Mouse (Mus musculus) CH12.LX (cell line): ENCODE measurements around the gene Npat. TPM values are rescaled to one million over a fixed set of nuclear protein-coding genes. Genes with fewer than 3 reads are reported as not detected.
A peak's percentile ranks its signal among the peaks of the same experiment; 100 is the strongest.

Source experiments
- DNase-seq: peaks from one replicate; pipeline ENCODE4 v3.0.0-alpha.2; 2013; ENCODE audit errors: extremely low read depth
- H3K27ac ChIP-seq: 2 replicates; pipeline ENCODE4 v1.5.1; 2012; ENCODE audit warnings: low read depth, mild to moderate bottlenecking, control low read depth, moderate library complexity; ENCODE audit not compliant: insufficient read depth
- H3K27me3 ChIP-seq: replicated peaks from 2 replicates; pipeline ENCODE3; 2012; ENCODE audit warnings: inconsistent platforms
- H3K36me3 ChIP-seq, 2 experiments: replicated peaks in 1 of 2; 2 replicates each; pipeline versions ENCODE3 to v1.6.1; 2012; ENCODE audit warnings: inconsistent platforms in 1 of 2, low read length in 1 of 2, mild to moderate bottlenecking in 1 of 2, mixed read lengths in 1 of 2, moderate library complexity in 1 of 2; ENCODE audit not compliant: control insufficient read depth in 1 of 2, insufficient read depth in 1 of 2
- H3K4me1 ChIP-seq, 2 experiments: 2 replicates each; pipeline ENCODE4 v1.6.1; 2012; ENCODE audit warnings: inconsistent platforms in 1 of 2, moderate library complexity in 1 of 2; ENCODE audit not compliant: insufficient read depth in 2 of 2, control insufficient read depth in 1 of 2
- H3K4me2 ChIP-seq: 2 replicates; pipeline ENCODE4 v1.6.1; 2012; ENCODE audit warnings: low read depth, mild to moderate bottlenecking, control low read depth; ENCODE audit not compliant: poor library complexity, insufficient read depth, severe bottlenecking
- H3K4me3 ChIP-seq, 3 experiments: fragments of 150-350 bp in 1 of 3; sonication (generic) in 1 of 3; replicated peaks in 1 of 3; 2 replicates each; pipeline versions ENCODE3 to v1.5.1; 2011 to 2012; ENCODE audit warnings: low read depth in 2 of 3, low read length in 2 of 3, mild to moderate bottlenecking in 2 of 3, moderate library complexity in 2 of 3, control low read depth in 1 of 3, improper control_type of control experiment in 1 of 3, inconsistent platforms in 1 of 3, mixed read lengths in 1 of 3; ENCODE audit not compliant: poor library complexity in 1 of 3
- H3K79me2 ChIP-seq: replicated peaks from 2 replicates; pipeline ENCODE4 v1.6.1; 2012; ENCODE audit warnings: mild to moderate bottlenecking, moderate library complexity; ENCODE audit not compliant: control insufficient read depth, poor library complexity, insufficient read depth, severe bottlenecking; ENCODE audit errors: extremely low read depth
- H3K9ac ChIP-seq: 2 replicates; pipeline ENCODE4 v1.6.1; 2012; ENCODE audit warnings: low read depth, mild to moderate bottlenecking, control low read depth, moderate library complexity; ENCODE audit not compliant: insufficient read depth
- H3K9me3 ChIP-seq: replicated peaks from 2 replicates; pipeline ENCODE3; 2012; ENCODE audit warnings: low read length, inconsistent platforms, mixed read lengths
- BHLHE40 ChIP-seq: IDR thresholded peaks from 2 replicates; pipeline ENCODE4 v1.6.1; 2011; ENCODE audit warnings: mild to moderate bottlenecking, low read depth, low read length, improper control_type of control experiment
- CHD1 ChIP-seq: IDR thresholded peaks from 2 replicates; pipeline ENCODE4 v1.6.1; 2012; ENCODE audit warnings: low read depth, low read length, improper control_type of control experiment, inconsistent platforms
- CHD2 ChIP-seq: IDR thresholded peaks from 2 replicates; pipeline ENCODE4 v1.6.1; 2011; ENCODE audit warnings: low read length, improper control_type of control experiment
- CTCF ChIP-seq, 2 experiments: IDR thresholded peaks in 1 of 2; conservative IDR thresholded peaks in 1 of 2; 2 replicates each; pipeline ENCODE4 v1.5.1; 2011 to 2012; ENCODE audit warnings: low read depth in 2 of 2, low read length in 2 of 2, improper control_type of control experiment in 1 of 2, inconsistent platforms in 1 of 2, mild to moderate bottlenecking in 1 of 2, moderate library complexity in 1 of 2
- ELF1 ChIP-seq: IDR thresholded peaks from 2 replicates; pipeline ENCODE4 v1.6.1; 2014; ENCODE audit warnings: low read depth, mild to moderate bottlenecking, inconsistent platforms, low read length, improper control_type of control experiment
- EP300 ChIP-seq: IDR thresholded peaks from 2 replicates; pipeline ENCODE4 v1.6.1; 2011; ENCODE audit warnings: low read length, improper control_type of control experiment
- ETS1 ChIP-seq: conservative IDR thresholded peaks from 2 replicates; pipeline ENCODE4 v1.6.1; 2012; ENCODE audit warnings: low read depth, mild to moderate bottlenecking, inconsistent platforms, low read length, improper control_type of control experiment, moderate library complexity
- GABPA ChIP-seq: IDR thresholded peaks from 2 replicates; pipeline ENCODE4 v1.6.1; 2012; ENCODE audit warnings: low read depth, low read length, improper control_type of control experiment, inconsistent platforms; ENCODE audit not compliant: insufficient replicate concordance
- IRF4 ChIP-seq: IDR thresholded peaks from 2 replicates; pipeline ENCODE4 v1.6.1; 2014; ENCODE audit warnings: low read depth, mild to moderate bottlenecking, inconsistent platforms, low read length, improper control_type of control experiment
- JUN ChIP-seq: IDR thresholded peaks from 2 replicates; pipeline ENCODE4 v1.6.1; 2011; ENCODE audit warnings: low read depth, mild to moderate bottlenecking, low read length, improper control_type of control experiment, moderate library complexity; ENCODE audit not compliant: insufficient read depth
- JUND ChIP-seq: conservative IDR thresholded peaks from 2 replicates; pipeline ENCODE4 v1.6.1; 2011; ENCODE audit warnings: low read depth, low read length, improper control_type of control experiment
- KAT2A ChIP-seq: IDR thresholded peaks from 2 replicates; pipeline ENCODE4 v1.6.1; 2012; ENCODE audit warnings: low read length, improper control_type of control experiment, inconsistent platforms; ENCODE audit not compliant: insufficient replicate concordance
- MAX ChIP-seq: IDR thresholded peaks from 2 replicates; pipeline ENCODE4 v1.6.1; 2011; ENCODE audit warnings: low read length, improper control_type of control experiment
- MAZ ChIP-seq: IDR thresholded peaks from 2 replicates; pipeline ENCODE4 v1.6.1; 2012; ENCODE audit warnings: low read depth, mild to moderate bottlenecking, inconsistent platforms, low read length, improper control_type of control experiment, moderate library complexity
- MEF2A ChIP-seq: IDR thresholded peaks from 2 replicates; pipeline ENCODE4 v1.6.1; 2014; ENCODE audit warnings: low read depth, mild to moderate bottlenecking, inconsistent platforms, low read length, improper control_type of control experiment, borderline replicate concordance
- MXI1 ChIP-seq: IDR thresholded peaks from 2 replicates; pipeline ENCODE4 v1.6.1; 2011; ENCODE audit warnings: mild to moderate bottlenecking, low read depth, low read length, improper control_type of control experiment
- MYC ChIP-seq: IDR thresholded peaks from 2 replicates; pipeline ENCODE4 v1.6.1; 2011; ENCODE audit warnings: low read depth, mild to moderate bottlenecking, improper control_type of control experiment, low read length
- NELFE ChIP-seq: IDR thresholded peaks from 2 replicates; pipeline ENCODE4 v1.6.1; 2011; ENCODE audit warnings: low read depth, low read length, improper control_type of control experiment
- NRF1 ChIP-seq: IDR thresholded peaks from 2 replicates; pipeline ENCODE4 v1.6.1; 2014; ENCODE audit warnings: low read depth, mild to moderate bottlenecking, inconsistent platforms, low read length, improper control_type of control experiment, moderate library complexity
- POLR2A ChIP-seq: IDR thresholded peaks from 2 replicates; pipeline ENCODE4 v1.6.1; 2011; ENCODE audit warnings: low read depth, mild to moderate bottlenecking, improper control_type of control experiment, low read length
- POLR2AphosphoS2 ChIP-seq: IDR thresholded peaks from 2 replicates; pipeline ENCODE4 v1.6.1; 2011; ENCODE audit warnings: low read depth, low read length, improper control_type of control experiment
- RAD21 ChIP-seq: IDR thresholded peaks from 2 replicates; pipeline ENCODE4 v1.6.1; 2011; ENCODE audit warnings: low read depth, mild to moderate bottlenecking, low read length, improper control_type of control experiment, moderate library complexity
- RCOR1 ChIP-seq: conservative IDR thresholded peaks from 2 replicates; pipeline ENCODE4 v1.6.1; 2012; ENCODE audit warnings: low read depth, mild to moderate bottlenecking, inconsistent platforms, low read length, improper control_type of control experiment
- SMC3 ChIP-seq: IDR thresholded peaks from 2 replicates; pipeline ENCODE4 v1.6.1; 2011; ENCODE audit warnings: low read depth, low read length, improper control_type of control experiment
- TBP ChIP-seq: conservative IDR thresholded peaks from 2 replicates; pipeline ENCODE4 v1.6.1; 2011; ENCODE audit warnings: low read depth, low read length, improper control_type of control experiment
- TCF12 ChIP-seq: IDR thresholded peaks from 2 replicates; pipeline ENCODE4 v1.6.1; 2014; ENCODE audit warnings: low read depth, mild to moderate bottlenecking, inconsistent platforms, low read length, improper control_type of control experiment
- UBTF ChIP-seq: IDR thresholded peaks from 2 replicates; pipeline ENCODE4 v1.6.1; 2012; ENCODE audit warnings: low read depth, mild to moderate bottlenecking, inconsistent platforms, low read length, improper control_type of control experiment, moderate library complexity
- USF1 ChIP-seq: IDR thresholded peaks from 2 replicates; pipeline ENCODE4 v1.6.1; 2014; ENCODE audit warnings: low read depth, mild to moderate bottlenecking, inconsistent platforms, low read length, improper control_type of control experiment
- ZC3H11A ChIP-seq: IDR thresholded peaks from 2 replicates; pipeline ENCODE4 v1.6.1; 2012; ENCODE audit warnings: low read depth, mild to moderate bottlenecking, inconsistent platforms, low read length, improper control_type of control experiment
- ZKSCAN1 ChIP-seq: IDR thresholded peaks from 2 replicates; pipeline ENCODE4 v1.6.1; 2012; ENCODE audit warnings: low read depth, inconsistent platforms, low read length, improper control_type of control experiment, borderline replicate concordance
- ZMIZ1 ChIP-seq: IDR thresholded peaks from 2 replicates; pipeline ENCODE4 v1.6.1; 2012; ENCODE audit warnings: low read depth, mild to moderate bottlenecking, inconsistent platforms, low read length, improper control_type of control experiment
- ZNF384 ChIP-seq: IDR thresholded peaks from 2 replicates; pipeline ENCODE4 v1.6.1; 2012; ENCODE audit warnings: low read depth, low read length, improper control_type of control experiment, inconsistent platforms
- dilution Hi-C: fragments of 300-500 bp; cut with MboI; formaldehyde crosslinking; loops from 2 replicates; pipeline ENCODE4 v1.14.3; 2020; ENCODE audit warnings: low sequenced_read_pairs; ENCODE audit not compliant: extremely low pct_unique_long_range_greater_than_20kb, extremely low pct_ligation_motif_present
- in situ Hi-C: fragments of 300-500 bp; cut with MboI; formaldehyde crosslinking; loops from 3 replicates; pipeline ENCODE4 v1.14.3; 2019; ENCODE audit warnings: low sequenced_read_pairs, low pct_ligation_motif_present, low pct_unique_long_range_greater_than_20kb, mixed read lengths
- polyA plus RNA-seq: library from polyadenylated mRNA; unstranded; fragments of >175 nt; gene quantifications from 2 replicates; pipeline ENCODE4 v1.2.1, GENCODE M21; 2012; ENCODE audit warnings: low read depth; ENCODE audit not compliant: insufficient read length
- total RNA-seq, 2 experiments: library from RNA; depleted of rRNA; stranded (reverse); fragments of 300-350 nt in 1 of 2; fragments of >200 nt in 1 of 2; gene quantifications; 2 replicates each; pipeline ENCODE4 v1.2.3; 2012 to 2014

Gene Npat
- total and polyA plus RNA-seq, 3 experiments: 12.6 to 21.5 (median 21.2) TPM

GRCm38 (mm10) chr9:53603384-53603783 lies 66.5 kb downstream of the Npat start:
- Histone ChIP-seq H3K9me3 (no peaks in the 10 kb centered on the region), H3K27me3 (no peaks in the 10 kb centered on the region), H3K9ac (no peak overlapping the region), H3K4me1 (peaks cover 10 to 20% of the 10 kb centered on the region in 2 experiments; a peak in 3 of 4 replicates), H3K4me3 (no peak overlapping the region), H3K27ac (no peak overlapping the region), H3K36me3 (peaks cover 0 to 24% of the 10 kb centered on the region in 2 experiments), H3K4me2 (no peak overlapping the region), H3K79me2 (0 out of 2 replicates have a peak, but pooled peaks cover 2% of the 10 kb centered on the region)
- peak; percentile 72 for DNase-seq
- in situ Hi-C loops: no loop called here
- dilution Hi-C loops: no loop called here
- TF ChIP-seq UBTF (no peak), MEF2A (peak; percentile 81; the same call in 1 of the 2 replicates), NRF1 (no peak), JUND (peak; percentile 68; the same call in 1 of the 2 replicates), ZMIZ1 (no peak), ETS1 (no peak; the same call in 1 of the 2 replicates), RCOR1 (no peak), POLR2A (no peak), SMC3 (no peak), IRF4 (peak; percentile 68), ZKSCAN1 (no peak), POLR2AphosphoS2 (no peak), NELFE (no peak), MAX (no peak), ZNF384 (no peak), GABPA (no peak), CHD2 (no peak), RAD21 (no peak), MYC (no peak), CTCF (conservative IDR thresholded peaks at IDR 0.05 in 1 of 2, IDR thresholded peaks at IDR 0.05 in 1 of 2; ENCODE audit: low read depth in 2 of 2, low read length in 2 of 2) (no peak), MAZ (no peak), TBP (no peak), BHLHE40 (no peak), KAT2A (no peak), MXI1 (no peak), ELF1 (peak; percentile 66), ZC3H11A (no peak), USF1 (no peak), JUN (peak; percentile 69), TCF12 (no peak), CHD1 (no peak), EP300 (peak; percentile 77)
